Mouse (Mus musculus) cerebellum, adult (tissue): ENCODE results near the gene Zfp697.
"Not testable (repeated sequence)": the region's sequence is repeated elsewhere in the genome, so short reads cannot be mapped to it uniquely, and the experiment has no call there.

Experiments used
- ATAC-seq: cut with Nextera tagmentation; 2 replicates; pipeline ENCODE4 v1.9.2; 2017; ENCODE audit warnings: mild to moderate bottlenecking, moderate library complexity, mixed read lengths; ENCODE audit not compliant: insufficient number of reproducible peaks, low FRiP score, low TSS enrichment

The Zfp697 gene

DNA sequence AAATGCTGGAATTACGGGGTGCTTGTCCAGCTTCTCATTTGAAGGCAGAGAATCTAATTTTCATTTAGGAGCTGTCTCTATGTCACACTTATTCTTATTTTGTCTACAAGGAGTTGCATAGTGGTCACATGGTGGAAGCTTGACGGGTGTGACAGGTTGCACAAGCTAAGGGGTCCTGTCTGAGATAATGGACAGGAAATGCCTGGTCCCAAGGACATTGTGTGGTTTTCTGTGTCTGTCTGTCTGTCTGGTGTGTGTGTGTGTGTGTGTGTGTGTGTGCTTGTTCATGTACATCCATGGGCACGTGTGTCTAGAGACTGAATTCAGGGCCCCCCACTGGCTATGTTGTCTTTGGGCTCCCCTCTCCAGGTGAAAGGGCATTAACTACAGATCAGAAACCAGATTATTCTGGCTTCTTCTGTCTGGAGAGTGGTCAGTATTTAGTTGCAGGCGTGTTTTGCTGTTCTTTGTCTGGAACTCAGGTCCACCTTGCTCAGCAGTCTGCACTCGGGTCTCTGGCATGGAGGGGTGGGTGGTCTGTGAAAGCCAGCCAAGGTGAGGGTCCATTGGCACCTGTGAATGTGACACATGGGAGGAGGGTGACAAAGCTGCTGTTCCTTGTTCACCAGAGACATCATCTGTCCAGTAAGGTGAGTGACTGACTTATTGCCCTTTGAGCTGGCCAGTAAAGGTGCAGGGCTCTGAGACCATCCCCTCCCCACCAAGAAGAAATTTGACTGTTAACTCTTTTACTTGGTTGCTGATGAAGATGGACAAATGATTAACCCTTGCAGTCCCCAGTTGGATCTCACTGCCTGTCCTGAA lies 34.4 kb downstream of the Zfp697 start:
- ATAC-seq: no peak

DNA sequence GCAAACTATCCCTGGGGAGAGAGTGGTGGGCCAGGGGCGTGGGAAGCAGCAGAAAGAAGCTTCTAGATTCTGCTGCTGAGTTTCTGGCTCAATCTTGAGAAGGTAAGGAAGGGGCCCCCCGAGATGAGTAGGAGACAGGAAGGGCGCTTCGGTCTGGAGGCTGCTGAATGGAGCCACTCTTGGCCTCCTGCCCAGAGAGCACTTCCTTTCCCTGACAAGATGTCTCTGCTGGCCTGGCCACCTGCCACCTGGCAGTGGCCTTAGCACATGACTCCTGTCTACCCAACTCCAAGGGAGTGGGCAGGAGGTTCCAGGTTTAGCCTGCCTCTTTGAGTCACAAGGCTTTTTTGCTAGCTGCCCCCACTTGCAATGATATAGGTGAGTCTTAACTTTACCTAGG lies 35.1 kb downstream of the Zfp697 start:
- ATAC-seq: peak; percentile 88

DNA sequence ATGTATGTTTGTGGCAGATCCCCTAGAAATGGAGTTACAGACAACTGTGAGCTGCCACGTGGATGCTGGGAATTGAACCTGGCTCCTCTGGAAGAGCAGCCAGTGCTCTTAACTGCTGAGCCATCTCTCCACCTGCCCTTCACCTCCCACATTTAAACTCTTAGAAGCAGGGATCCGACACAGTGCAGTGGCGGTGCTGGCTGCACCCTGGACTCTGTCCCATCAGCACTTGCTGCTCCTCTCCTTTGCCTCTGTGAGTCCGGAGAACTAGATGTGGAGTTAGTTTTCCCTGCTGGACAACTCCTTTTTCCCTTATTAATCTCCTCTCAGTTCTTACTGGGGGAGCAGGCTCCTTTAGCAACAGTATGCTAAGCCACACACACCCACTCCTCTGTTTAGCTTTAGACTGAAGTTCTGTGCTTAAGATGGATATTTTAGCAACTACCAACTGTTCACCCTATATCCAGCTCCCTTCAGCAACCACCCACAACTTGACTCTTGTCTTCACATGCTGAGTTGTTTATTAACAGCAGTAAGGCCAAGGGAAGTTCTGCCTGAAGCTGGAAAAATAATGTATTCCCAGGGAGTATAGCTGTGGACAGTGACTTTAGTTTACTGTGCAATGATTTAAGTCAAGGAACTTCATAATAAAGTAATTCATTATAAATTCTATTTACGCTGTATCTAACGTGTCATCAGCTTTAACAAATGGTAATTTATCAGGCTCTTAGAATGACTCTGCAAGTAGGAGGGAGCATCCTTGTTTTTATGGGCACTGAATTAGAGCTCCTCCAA lies 36.9 kb downstream of the Zfp697 start:
- no peak for ATAC-seq

DNA sequence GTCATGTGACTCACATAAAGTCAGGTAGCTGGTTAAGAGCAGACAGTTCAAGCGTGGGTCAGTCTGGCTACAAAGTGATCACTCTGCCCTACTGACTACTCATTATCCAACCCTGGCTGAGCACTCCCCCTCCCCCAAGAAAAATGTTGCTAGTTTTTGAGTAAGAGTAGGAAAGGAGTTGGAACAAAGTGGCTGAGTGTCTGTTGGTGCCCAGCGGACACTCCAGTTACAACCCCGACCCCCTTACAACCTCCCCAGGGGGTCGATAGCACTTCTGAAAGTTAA lies 37.5 kb downstream of the Zfp697 start:
- ATAC-seq: no peak

DNA sequence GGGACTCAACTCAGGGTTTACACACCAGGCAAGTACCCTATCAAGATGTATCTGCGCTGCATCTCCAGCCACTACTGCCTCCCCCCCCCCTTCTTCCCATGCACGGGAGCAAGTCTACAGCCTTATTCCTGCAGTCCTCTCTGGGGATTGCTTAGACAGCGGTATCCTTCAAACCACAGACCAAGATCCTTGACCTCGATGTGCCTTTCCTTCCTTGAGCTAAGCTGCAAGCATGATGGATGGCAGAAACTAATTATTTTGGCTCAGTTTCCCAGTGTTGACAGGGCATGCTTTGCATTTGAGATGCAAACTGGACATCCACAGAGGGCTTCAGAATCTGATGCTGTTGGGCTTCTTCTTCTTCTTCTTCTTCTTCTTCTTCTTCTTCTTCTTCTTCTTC lies 40.7 kb downstream of the Zfp697 start:
- no peak for ATAC-seq

DNA sequence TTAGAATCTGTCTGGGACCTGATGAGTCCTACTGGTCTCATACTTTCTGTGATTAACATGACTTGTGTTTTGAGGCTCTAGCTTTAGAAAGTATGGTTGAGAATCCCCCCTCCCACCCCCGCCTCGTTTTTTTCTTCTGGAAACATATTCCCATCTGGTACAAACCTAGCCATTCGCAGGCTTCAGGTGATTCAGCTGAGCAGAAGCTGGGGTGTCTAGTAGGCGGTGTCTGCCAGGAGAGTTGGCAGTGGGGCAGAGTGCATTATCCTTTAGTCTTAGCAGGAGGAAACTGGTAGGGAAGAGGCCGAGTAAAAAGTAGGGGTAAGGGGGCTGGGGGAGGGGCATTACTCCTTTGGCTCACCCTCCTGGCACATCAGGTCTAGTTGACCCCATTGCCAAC lies 44.5 kb downstream of the Zfp697 start:
- 0 out of 2 replicates have a peak, but pooled peaks have one; percentile 0 for ATAC-seq

DNA sequence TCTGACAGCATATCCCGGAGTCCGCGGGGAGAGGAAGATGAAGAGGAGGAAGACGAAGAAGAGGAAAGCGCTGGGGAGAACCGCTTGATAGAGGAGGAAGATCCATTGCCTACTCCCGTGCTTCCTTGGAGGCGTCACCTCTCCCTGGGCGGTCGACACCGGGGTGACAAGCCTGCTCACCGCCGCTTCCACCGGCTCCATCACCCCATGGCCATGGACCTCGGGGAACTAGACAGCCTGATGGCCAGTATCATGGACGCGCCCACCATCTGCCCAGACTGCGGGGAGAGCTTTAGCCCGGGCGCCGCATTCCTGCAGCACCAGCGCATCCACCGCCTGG lies 45.0 kb downstream of the Zfp697 start:
- ATAC-seq: no peak; the same call in 1 of the 2 replicates

DNA sequence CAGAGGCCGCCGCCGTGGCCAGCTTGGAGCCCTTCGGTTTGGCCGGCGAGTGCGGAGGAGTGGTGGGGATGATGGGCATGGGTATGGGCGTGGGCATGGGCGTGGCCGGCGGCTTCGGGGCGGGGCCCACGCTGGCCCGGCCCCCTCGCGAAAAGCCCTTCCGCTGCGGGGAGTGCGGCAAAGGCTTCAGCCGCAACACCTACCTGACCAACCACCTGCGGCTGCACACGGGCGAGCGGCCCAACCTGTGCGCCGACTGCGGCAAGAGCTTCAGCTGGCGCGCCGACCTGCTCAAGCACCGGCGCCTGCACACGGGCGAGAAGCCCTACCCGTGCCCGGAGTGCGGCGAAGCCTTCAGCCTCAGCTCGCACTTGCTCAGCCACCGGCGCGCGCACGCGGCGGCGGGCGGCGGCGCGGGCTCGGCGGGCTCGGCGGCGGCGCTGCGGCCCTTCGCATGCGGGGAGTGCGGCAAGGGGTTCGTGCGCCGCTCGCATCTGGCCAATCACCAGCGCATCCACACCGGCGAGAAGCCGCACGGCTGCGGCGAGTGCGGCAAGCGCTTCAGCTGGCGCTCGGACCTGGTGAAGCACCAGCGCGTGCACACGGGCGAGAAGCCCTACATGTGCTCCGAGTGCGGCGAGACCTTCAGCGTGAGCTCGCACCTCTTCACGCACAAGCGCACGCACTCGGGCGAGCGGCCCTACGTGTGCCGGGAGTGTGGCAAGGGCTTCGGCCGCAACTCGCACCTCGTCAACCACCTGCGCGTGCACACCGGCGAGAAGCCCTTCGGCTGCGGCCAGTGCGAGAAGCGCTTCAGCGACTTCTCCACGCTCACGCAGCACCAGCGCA lies 45.6 kb downstream of the Zfp697 start:
- ATAC-seq: peak; percentile 96

DNA sequence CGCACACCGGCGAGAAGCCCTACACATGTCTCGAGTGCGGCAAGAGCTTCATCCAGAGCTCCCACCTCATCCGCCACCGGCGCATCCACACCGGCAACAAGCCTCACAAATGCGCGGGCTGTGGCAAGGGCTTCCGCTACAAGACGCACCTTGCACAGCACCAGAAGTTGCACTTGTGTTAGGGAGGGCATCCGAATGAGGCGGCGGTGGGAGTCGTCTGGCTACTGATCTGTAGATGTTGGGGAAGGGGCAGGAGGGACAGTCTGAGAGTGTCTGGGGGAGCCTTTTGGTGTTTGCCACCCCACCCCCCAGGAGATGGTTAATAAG lies 46.2 kb downstream of the Zfp697 start:
- no peak for ATAC-seq

DNA sequence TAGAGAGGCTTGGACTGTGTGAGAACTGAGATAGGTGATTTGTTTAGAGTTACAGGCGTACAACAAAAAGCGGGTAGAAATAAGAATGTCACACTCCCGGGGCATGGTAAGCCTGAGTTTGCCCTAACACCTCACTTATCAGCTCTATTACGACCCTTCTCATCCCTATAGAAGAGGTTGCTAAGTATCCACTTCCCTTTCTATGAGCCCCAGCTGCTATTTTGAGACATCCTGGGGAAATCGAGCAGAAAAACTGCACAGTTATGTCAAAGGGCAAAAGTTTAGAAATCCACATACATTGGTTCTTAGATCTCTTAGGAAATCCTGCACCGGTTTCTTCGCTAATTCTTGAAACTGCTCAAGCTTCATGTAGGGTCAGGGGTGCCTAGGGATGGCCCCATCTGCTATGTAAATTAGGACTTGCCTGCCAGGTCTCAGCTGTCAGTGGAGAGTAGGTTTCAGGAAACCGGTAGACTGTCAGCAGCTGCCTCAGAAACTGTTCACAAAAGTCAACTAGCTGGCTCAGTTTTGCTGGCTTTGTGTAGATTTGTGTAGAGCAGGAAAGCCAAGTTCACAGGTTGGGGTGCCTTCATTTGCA lies 46.8 kb downstream of the Zfp697 start:
- no peak for ATAC-seq

DNA sequence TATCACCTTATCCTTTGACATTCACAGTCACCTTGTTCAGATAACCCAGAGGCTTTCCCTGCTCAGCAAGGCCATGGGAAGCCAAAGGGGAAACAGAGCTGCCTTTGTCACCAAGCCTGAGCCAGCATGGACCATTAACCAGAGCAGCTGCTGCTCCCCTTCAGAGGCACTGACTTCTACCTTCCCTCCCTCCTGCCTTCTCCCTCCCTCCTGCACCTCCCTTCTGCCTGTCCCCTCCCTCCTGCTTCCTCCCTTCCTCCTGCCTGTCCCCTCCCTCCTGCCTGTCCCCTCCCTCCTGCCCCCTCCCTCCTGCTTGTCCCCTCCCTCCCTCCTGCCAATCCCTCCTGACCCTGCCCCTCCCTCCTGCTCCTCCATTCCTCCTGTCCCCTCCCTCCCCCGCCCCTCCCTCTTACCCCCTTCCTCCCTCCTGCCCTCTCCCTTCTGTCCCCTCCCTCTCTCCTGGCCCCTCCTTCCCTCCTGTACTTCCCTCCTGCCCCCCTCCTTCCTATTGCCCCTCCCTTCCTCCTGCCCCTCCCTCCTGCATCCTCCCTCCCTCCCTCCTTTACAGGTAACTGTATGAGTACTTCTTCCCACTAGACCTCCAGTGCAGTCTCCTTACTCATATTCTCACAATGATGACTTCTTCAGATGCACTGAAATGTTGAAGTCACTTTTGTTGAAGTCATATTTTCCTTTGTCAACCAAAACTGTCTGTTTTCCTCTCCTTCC lies 52.0 kb downstream of the Zfp697 start:
- no peak for ATAC-seq

DNA sequence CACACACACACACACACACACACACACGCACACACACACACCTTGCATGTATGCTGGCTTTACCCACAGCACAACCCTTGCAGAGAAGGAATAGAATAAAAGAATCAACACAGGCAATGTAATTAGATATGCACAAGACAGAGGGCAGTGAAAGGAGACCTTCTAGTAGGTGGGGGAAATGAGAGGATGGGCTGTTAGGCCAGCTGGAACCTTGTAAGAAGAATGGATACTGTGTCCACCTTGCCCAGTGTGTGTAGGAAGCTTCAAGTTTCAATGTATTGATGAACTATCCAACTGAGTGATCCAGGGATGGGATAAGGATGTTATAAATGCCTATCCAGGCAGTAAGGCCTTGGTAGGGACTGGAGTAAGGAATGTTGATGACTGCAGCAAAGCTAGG lies 52.8 kb downstream of the Zfp697 start:
- ATAC-seq: no peak

DNA sequence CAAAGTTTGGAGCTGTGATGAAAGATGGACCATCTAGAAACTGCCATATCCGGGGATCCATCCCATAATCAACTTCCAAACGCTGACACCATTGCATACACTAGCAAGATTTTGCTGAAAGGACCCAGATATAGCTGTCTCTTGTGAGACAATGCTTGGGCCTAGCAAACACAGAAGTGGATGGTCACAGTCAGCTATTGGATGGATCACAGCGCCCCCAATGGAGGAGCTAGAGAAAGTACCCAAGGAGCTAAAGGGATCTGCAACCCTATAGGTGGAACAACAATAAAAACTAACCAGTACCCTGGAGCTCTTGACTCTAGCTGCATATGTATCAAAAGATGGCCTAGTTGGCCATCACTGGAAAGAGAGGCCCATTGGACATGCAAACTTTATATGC lies 60.0 kb downstream of the Zfp697 start:
- not testable (repeated sequence) for ATAC-seq

DNA sequence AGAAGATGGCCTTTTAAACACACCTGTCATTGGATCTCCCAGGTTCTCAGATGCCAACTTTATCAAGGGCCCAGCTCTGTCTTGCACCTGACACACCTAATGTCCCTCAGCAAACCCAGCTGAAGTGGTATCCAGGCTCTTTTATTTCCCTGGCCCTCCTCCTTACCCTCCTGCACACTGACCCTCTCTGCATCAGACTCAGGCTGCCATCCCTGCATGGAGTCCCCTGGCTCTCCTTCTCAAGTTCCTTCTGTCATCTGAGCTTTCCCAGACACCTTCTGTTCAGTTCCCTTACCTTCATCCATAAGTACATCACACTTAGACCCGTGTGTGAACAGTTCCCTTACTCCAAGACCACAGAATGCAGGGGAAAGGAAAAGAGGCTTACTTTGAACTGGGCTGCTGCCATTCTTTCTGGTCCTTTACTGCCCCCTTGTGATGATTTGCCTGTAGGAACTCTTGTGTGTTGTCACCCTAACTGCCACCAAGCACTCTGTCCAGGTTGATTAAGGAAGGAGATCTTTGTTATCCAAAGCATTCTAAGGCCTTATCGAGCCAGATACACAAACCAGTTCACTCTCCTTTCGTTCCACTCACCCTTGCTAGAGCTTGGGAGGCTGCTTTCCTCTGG lies 61.0 kb downstream of the Zfp697 start:
- ATAC-seq: peak; percentile 74

DNA sequence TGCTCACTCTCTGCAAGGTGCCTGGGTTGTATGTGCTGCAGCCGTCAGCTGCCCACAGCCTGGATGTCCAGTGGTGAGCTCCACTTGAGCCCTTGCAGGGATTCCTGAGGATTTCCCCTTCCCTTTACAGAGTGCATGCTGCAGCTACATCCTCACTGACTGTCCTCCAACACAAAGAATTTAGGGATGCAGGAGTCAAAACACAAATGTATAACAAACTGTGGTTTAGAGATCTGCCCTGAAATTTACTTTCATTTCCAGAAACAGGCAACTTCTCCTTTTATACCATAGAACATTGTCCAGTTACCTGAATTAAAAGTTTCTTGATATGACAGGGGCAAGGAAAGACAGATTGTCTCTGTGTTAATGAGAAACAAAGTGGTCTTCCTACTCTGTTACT lies 61.7 kb downstream of the Zfp697 start:
- ATAC-seq: not testable (repeated sequence)

DNA sequence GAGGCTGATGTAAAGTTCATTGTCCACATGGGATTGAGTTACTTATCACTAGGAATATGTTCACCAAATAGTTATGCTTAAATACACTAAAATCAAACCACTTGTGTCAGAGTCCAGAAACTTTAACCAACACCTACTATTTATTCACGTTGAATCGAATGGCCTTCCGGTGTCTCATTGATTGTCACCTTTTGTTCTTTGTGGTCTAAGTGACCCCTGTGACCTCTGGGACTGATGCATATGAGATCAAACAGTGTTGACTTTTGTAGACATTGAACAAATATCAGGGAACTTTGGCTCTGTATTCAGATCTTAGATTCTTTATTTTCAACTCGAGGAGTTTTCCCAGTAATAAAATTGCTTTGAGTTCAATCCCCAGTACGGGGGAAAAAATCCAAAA lies 71.5 kb downstream of the Zfp697 start:
- ATAC-seq: not testable (repeated sequence)

DNA sequence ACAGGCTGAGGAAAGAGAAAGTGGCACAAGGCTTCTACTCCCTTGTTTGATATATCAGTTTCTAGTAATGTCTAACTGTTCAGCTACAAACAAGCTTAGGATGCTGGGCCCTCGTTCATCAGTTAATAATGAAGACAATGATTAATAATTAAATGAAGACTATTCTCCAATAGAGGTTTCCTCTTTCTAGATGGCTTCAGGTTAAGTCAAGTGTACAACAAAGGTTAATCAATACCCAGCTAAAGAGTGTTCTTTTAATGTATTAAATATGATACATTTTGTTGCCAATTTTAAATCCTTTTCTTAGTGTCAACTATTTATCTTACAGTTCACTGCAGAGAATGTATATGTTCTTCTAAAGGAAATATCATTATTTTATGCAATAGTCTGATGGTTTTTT lies 74.8 kb downstream of the Zfp697 start, which contains the start of gene Gm4450:
Gene Gm4450, minus strand, starts transcription at position 101 of the 400 bp plus-strand sequence.
- ATAC-seq: not testable (repeated sequence)

DNA sequence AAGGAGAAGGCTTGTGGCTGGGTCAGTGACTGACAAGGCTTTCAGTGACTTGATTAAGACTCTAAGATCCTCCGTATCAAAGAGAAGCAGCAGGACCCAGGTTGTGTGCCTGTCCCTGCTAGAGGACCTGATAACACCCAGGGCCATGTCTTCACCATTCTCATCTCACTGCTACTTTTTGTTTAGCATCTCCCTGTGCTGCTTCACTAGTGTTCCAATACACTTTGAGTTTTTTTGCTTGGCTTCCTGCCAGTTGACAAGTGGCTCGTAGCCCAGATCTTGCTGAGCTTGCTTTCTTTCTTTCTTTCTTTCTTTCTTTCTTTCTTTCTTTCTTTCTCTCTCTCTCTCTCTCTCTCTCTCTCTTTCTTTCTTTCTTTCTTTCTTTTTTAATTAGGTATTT lies 87.1 kb downstream of the Zfp697 start:
- ATAC-seq: not testable (repeated sequence)

DNA sequence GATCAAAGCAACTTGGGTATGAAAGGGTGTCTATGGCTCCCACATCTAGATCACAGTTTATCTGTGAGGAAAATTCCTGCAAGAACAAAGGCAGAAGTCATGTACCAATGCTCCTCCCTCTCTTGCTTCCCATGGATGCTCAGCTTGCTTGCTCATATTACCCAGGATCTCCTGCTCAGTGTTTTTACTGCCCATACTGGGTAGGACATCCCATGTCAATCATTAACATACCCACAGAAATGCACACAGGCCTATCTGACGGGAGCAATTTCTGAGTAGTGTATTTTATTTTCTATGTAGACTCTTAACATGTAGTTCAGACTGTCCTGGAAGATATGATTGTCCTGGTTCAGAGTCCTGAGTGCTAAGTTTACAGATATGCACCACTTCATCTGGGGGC lies 88.8 kb downstream of the Zfp697 start:
- not testable (repeated sequence) for ATAC-seq

DNA sequence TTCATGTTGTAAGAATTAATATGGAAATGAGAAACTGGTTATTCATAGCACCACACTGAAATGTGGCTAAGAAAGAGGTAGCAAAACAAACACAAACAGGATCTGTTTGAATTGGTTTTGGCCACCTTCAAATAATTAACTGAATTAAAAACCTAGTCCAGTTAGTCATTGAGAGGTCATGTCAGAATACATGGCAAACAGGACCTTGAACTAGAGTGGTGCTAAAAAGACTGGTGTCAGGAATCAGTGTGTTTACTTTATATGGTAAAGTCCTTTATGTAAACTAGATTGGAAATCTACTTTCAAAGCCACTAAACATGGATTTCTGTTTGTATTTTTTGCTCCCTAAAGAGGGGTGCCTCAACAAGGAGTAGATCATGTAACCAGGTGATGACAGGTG lies 89.2 kb downstream of the Zfp697 start:
- ATAC-seq: not testable (repeated sequence)
